Mouse (Mus musculus): ENCODE results near the gene Mad2l1. TPM values are rescaled to one million over a fixed set of nuclear protein-coding genes. Genes with fewer than 3 reads are reported as not detected.

The Mad2l1 gene
- polyA plus RNA-seq, 1 experiment from 2014 or later, result 14.5 TPM

Other genes starting within 250 kb of the Mad2l1 start
- gene Vmn1r32, start 24.7 kb downstream of the Mad2l1 start, polyA plus RNA-seq (2015; fragmentation: Nextera tagmentation; extraction: Ambion mirVana), result not detected in 2 replicates
- not detected in 2 replicates for gene Vmn1r33, start 82.9 kb downstream of the Mad2l1 start, polyA plus RNA-seq (2015; fragmentation: Nextera tagmentation; extraction: Ambion mirVana)
- not detected in 2 replicates for gene Vmn1r34, start 108.5 kb downstream of the Mad2l1 start, polyA plus RNA-seq (2015; fragmentation: Nextera tagmentation; extraction: Ambion mirVana)
- not detected in 2 replicates for gene Vmn1r35, start 150.5 kb downstream of the Mad2l1 start, polyA plus RNA-seq (2015; fragmentation: Nextera tagmentation; extraction: Ambion mirVana)
- not detected in 2 replicates for gene Vmn1r36, start 183.8 kb downstream of the Mad2l1 start, polyA plus RNA-seq (2015; fragmentation: Nextera tagmentation; extraction: Ambion mirVana)
- gene Vmn1r37, start 194.0 kb downstream of the Mad2l1 start, polyA plus RNA-seq (2015; fragmentation: Nextera tagmentation; extraction: Ambion mirVana), result not detected in 2 replicates
- not detected in 2 replicates for gene Vmn1r38, start 247.2 kb downstream of the Mad2l1 start, polyA plus RNA-seq (2015; fragmentation: Nextera tagmentation; extraction: Ambion mirVana)